21 mouse cellular contexts compared by ENCODE assay signal in the genomic region with DNA sequence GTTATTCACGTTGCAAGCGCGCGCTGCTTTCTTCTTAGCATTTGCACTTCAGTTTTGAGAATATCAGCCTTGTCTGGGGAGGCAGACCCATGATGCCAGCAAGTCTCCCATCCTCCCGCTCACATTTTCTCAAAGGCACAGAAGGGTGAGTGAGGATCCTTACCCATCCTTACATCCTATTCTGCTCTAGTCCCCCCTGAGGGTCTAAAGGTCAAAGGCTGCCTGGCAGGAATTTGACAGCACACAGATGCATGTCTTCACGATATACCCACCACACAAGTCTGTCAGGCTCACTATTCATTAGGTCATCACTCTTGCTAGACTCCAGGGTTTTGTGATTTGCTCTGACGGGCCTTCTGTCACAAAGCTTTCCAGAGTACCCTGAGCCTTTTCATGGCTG.
A peak's percentile ranks its signal among the peaks of the same experiment; 100 is the strongest.
DNase-seq lines count a peak whose midpoint lies in the region; ATAC-seq and TF ChIP-seq lines count a peak whose summit lies in the region.
"Had no signal": no experiment of that assay in that cellular context is flagged by ENCODE, and none has a peak within 500 bp of the region (broad histone marks: within the 10 kb centered on the region; RNA-seq: fewer than 3 reads in every experiment).

No protein-coding gene starts in this region.

- ATAC-seq in forebrain, embryonic 16.5 days: no peak
- ATAC-seq in hindbrain, embryonic 13.5 days (ENCODE audit: low FRiP score): no peak
- ATAC-seq: forebrain, embryonic 13.5 days; forebrain, embryonic 15.5 days had no signal

- no peak overlapping the region for H3K9ac ChIP-seq in forebrain, embryonic 16.5 days (replicated peaks; ENCODE audit: low read depth, low read length)
- no peak overlapping the region for H3K9ac ChIP-seq in hindbrain, embryonic 13.5 days
- no peak overlapping the region for H3K9ac ChIP-seq in heart, adult 2 months (ENCODE audit: low read depth, low read length)
- H3K9ac ChIP-seq: embryonic facial prominence, embryonic 13.5 days; embryonic facial prominence, embryonic 15.5 days; forebrain, embryonic 13.5 days; forebrain, embryonic 15.5 days had no signal

- H3K9me3 ChIP-seq in forebrain, embryonic 10.5 days: no peaks in the 10 kb centered on the region
- no peaks in the 10 kb centered on the region for H3K9me3 ChIP-seq in forebrain, embryonic 16.5 days (ENCODE audit: control insufficient read depth, low read length)
- no peaks in the 10 kb centered on the region for H3K9me3 ChIP-seq in hindbrain, embryonic 10.5 days
- no peaks in the 10 kb centered on the region for H3K9me3 ChIP-seq in hindbrain, embryonic 13.5 days
- H3K9me3 ChIP-seq: embryonic facial prominence, embryonic 13.5 days; embryonic facial prominence, embryonic 15.5 days; forebrain, embryonic 13.5 days; forebrain, embryonic 15.5 days had no signal

- no peak for TF ChIP-seq POLR2A in heart, adult 2 months (IDR thresholded peaks at IDR 0.05; ENCODE audit: insufficient read depth, low read depth, low read length)

- no peaks in the 10 kb centered on the region for H3K36me3 ChIP-seq in forebrain, embryonic 10.5 days (replicated peaks)
- no peaks in the 10 kb centered on the region for H3K36me3 ChIP-seq in forebrain, embryonic 16.5 days (ENCODE audit: control insufficient read depth, insufficient read depth)
- H3K36me3 ChIP-seq in hindbrain, embryonic 10.5 days: no peaks in the 10 kb centered on the region
- no peaks in the 10 kb centered on the region for H3K36me3 ChIP-seq in hindbrain, embryonic 13.5 days
- no peaks in the 10 kb centered on the region for H3K36me3 ChIP-seq in heart, adult 2 months (ENCODE audit: control insufficient read depth, insufficient read depth, low read length)
- H3K36me3 ChIP-seq: embryonic facial prominence, embryonic 13.5 days; embryonic facial prominence, embryonic 15.5 days; forebrain, embryonic 15.5 days had no signal

- 0 out of 2 replicates have a peak overlapping the region, but pooled peaks have one; percentile 51 for H3K27ac ChIP-seq in forebrain, embryonic 10.5 days
- H3K27ac ChIP-seq in forebrain, embryonic 16.5 days (ENCODE audit: low read length): no peak overlapping the region
- H3K27ac ChIP-seq in hindbrain, embryonic 10.5 days: 0 out of 2 replicates have a peak overlapping the region, but pooled peaks have one; percentile 13
- H3K27ac ChIP-seq in hindbrain, embryonic 13.5 days: no peak overlapping the region
- no peak overlapping the region for H3K27ac ChIP-seq in heart, adult 2 months
- H3K27ac ChIP-seq: embryonic facial prominence, embryonic 13.5 days; embryonic facial prominence, embryonic 15.5 days; forebrain, embryonic 13.5 days; forebrain, embryonic 15.5 days had no signal

- TF ChIP-seq EP300 in heart, adult 2 months (IDR thresholded peaks at IDR 0.05; ENCODE audit: insufficient read depth, low read depth, low read length): no peak

- no peaks in the 10 kb centered on the region for H3K27me3 ChIP-seq in forebrain, embryonic 10.5 days (ENCODE audit: poor library complexity, severe bottlenecking)
- H3K27me3 ChIP-seq in forebrain, embryonic 16.5 days (replicated peaks; ENCODE audit: control insufficient read depth, insufficient read depth, low read length): no peaks in the 10 kb centered on the region
- H3K27me3 ChIP-seq in hindbrain, embryonic 10.5 days (ENCODE audit: insufficient read depth, poor library complexity, severe bottlenecking): no peaks in the 10 kb centered on the region
- H3K27me3 ChIP-seq in hindbrain, embryonic 13.5 days: no peaks in the 10 kb centered on the region
- H3K27me3 ChIP-seq in heart, adult 2 months (ENCODE audit: control insufficient read depth, insufficient read depth, low read length): no peaks in the 10 kb centered on the region
- H3K27me3 ChIP-seq: embryonic facial prominence, embryonic 13.5 days; embryonic facial prominence, embryonic 15.5 days; forebrain, embryonic 13.5 days; forebrain, embryonic 15.5 days had no signal

- no peak for TF ChIP-seq CTCF in heart, adult 2 months (IDR thresholded peaks at IDR 0.05)

- no peak for DNase-seq in forebrain, embryonic 10.5 days (ENCODE audit: extremely low spot score, low spot score)
- DNase-seq in hindbrain, embryonic 10.5 days (ENCODE audit: low spot score): peak; percentile 53
- DNase-seq in embryo, embryonic 10.5 days (ENCODE audit: low spot score): peak; percentile 54
- DNase-seq in embryo, embryonic 9.5 days (ENCODE audit: extremely low spot score): peak; percentile 47
- DNase-seq in left cerebral cortex, postnatal 25 days (ENCODE audit: low spot score in 2 of 2): no peak
- DNase-seq in heart, adult 2 months: no peak
- DNase-seq: adrenal gland, adult 8-10 months; adrenal gland, postnatal 14 days; adrenal gland, postnatal 36 days; cerebellum, adult 11-12 months; cerebellum, adult 2 months; cerebellum, adult 9-10 months; cerebellum, postnatal 10 days; cerebellum, postnatal 25 days had no signal

- WGBS in forebrain, embryonic 10.5 days: 70% methylated on average over 7 of the region's 7 CpGs
- WGBS in forebrain, embryonic 16.5 days: 74% methylated on average over 7 of the region's 7 CpGs
- WGBS in hindbrain, embryonic 10.5 days: 38% methylated on average over 7 of the region's 7 CpGs
- WGBS in hindbrain, embryonic 13.5 days: 49% methylated on average over 7 of the region's 7 CpGs
- WGBS in heart, adult 2 months: 92% methylated on average over 7 of the region's 7 CpGs

- H3K4me2 ChIP-seq in forebrain, embryonic 16.5 days (ENCODE audit: low read length): no peak overlapping the region
- H3K4me2 ChIP-seq in hindbrain, embryonic 13.5 days: no peak overlapping the region
- H3K4me2 ChIP-seq: embryonic facial prominence, embryonic 13.5 days; embryonic facial prominence, embryonic 15.5 days; forebrain, embryonic 13.5 days; forebrain, embryonic 15.5 days had no signal

- no peaks in the 10 kb centered on the region for H3K79me2 ChIP-seq in heart, adult 2 months (replicated peaks; ENCODE audit: control insufficient read depth, insufficient read depth, low read length)

- peaks cover 36% of the 10 kb centered on the region for H3K4me1 ChIP-seq in forebrain, embryonic 10.5 days
- H3K4me1 ChIP-seq in forebrain, embryonic 16.5 days (replicated peaks; ENCODE audit: control insufficient read depth, insufficient read depth, low read length): no peaks in the 10 kb centered on the region
- H3K4me1 ChIP-seq in hindbrain, embryonic 10.5 days (replicated peaks): peaks cover 49% of the 10 kb centered on the region
- no peaks in the 10 kb centered on the region for H3K4me1 ChIP-seq in hindbrain, embryonic 13.5 days (replicated peaks)
- peaks cover 7% of the 10 kb centered on the region for H3K4me1 ChIP-seq in heart, adult 2 months (ENCODE audit: control insufficient read depth, insufficient read depth, low read length)
- H3K4me1 ChIP-seq: forebrain, embryonic 13.5 days; forebrain, embryonic 15.5 days had no signal

- H3K4me3 ChIP-seq in forebrain, embryonic 10.5 days: no peak overlapping the region
- no peak overlapping the region for H3K4me3 ChIP-seq in forebrain, embryonic 16.5 days (replicated peaks; ENCODE audit: low read length)
- no peak overlapping the region for H3K4me3 ChIP-seq in hindbrain, embryonic 10.5 days
- H3K4me3 ChIP-seq in hindbrain, embryonic 13.5 days: no peak overlapping the region
- H3K4me3 ChIP-seq in heart, adult 2 months: no peak overlapping the region
- H3K4me3 ChIP-seq: embryonic facial prominence, embryonic 13.5 days; embryonic facial prominence, embryonic 15.5 days; erythroblast, embryonic 14.5 days; forebrain, embryonic 13.5 days; forebrain, embryonic 15.5 days had no signal

- intact Hi-C loops in left cerebral cortex, postnatal 25 days (cut with DNase I): no loop called here
- intact Hi-C loops in heart, adult 2 months (cut with DNase I): no loop called here

Comparison
In these comparisons a context has a peak if more than half of its experiments do, and no peak if none do; other contexts are left out.
1. H3K27ac ChIP-seq: peak in forebrain, embryonic 10.5 days (single experiment) and hindbrain, embryonic 10.5 days (single experiment); none in forebrain, embryonic 16.5 days (single experiment), hindbrain, embryonic 13.5 days (single experiment) and heart, adult 2 months (single experiment).
2. DNase-seq: peak in hindbrain, embryonic 10.5 days (single experiment), embryo, embryonic 10.5 days (single experiment) and embryo, embryonic 9.5 days (single experiment); none in forebrain, embryonic 10.5 days (single experiment), left cerebral cortex, postnatal 25 days (0 of 2) and heart, adult 2 months (0 of 2).